Mouse (Mus musculus): ENCODE data around the gene Il31ra. TPM values are rescaled to one million over a fixed set of nuclear protein-coding genes. Genes with fewer than 3 reads are reported as not detected.

Il31ra gene
- total and polyA plus RNA-seq, 3 experiments, result 0.03 to 0.38 (median 0.32) TPM

- no peak for DNase-seq
Measured at GRCm38 (mm10) chr13:112560554-112561138, 33.5 kb downstream of the Il31ra start.

GRCm38 (mm10) chr13:112556501-112556900 is 37.7 kb downstream of the Il31ra start:
- peak; percentile 18 for DNase-seq

GRCm38 (mm10) chr13:112553304-112553703 is 40.9 kb downstream of the Il31ra start:
- no peak for DNase-seq

GRCm38 (mm10) chr13:112551641-112552548 is 42.3 kb downstream of the Il31ra start:
- DNase-seq, result no peak

GRCm38 (mm10) chr13:112541223-112541975 is 52.8 kb downstream of the Il31ra start:
- DNase-seq, result peak; percentile 31

GRCm38 (mm10) chr13:112540616-112541015 is 53.5 kb downstream of the Il31ra start:
- peak; percentile 60 for DNase-seq

- DNase-seq, result no peak
Measured at GRCm38 (mm10) chr13:112537065-112537464, 57.1 kb downstream of the Il31ra start.

GRCm38 (mm10) chr13:112536611-112537010 is 57.5 kb downstream of the Il31ra start:
- no peak for DNase-seq

GRCm38 (mm10) chr13:112533556-112533955 is 60.6 kb downstream of the Il31ra start:
- peak; percentile 75 for DNase-seq

- no peak for DNase-seq
Measured at GRCm38 (mm10) chr13:112532235-112532634, 61.9 kb downstream of the Il31ra start.

- DNase-seq, result peak; percentile 87
Measured at GRCm38 (mm10) chr13:112529893-112530292, 64.3 kb downstream of the Il31ra start.

- DNase-seq, result no peak
Measured at GRCm38 (mm10) chr13:112527186-112527585, 67.0 kb downstream of the Il31ra start.

GRCm38 (mm10) chr13:112523346-112523970 is 70.7 kb downstream of the Il31ra start:
- DNase-seq, result no peak

GRCm38 (mm10) chr13:112522896-112523295 is 71.3 kb downstream of the Il31ra start:
- DNase-seq, result no peak

GRCm38 (mm10) chr13:112522261-112522660 is 71.9 kb downstream of the Il31ra start:
- no peak for DNase-seq

GRCm38 (mm10) chr13:112514546-112514945 is 79.6 kb downstream of the Il31ra start:
- no peak for DNase-seq

- DNase-seq, result no peak
Measured at GRCm38 (mm10) chr13:112512824-112513223, 81.3 kb downstream of the Il31ra start.

GRCm38 (mm10) chr13:112511810-112512209 is 82.3 kb downstream of the Il31ra start:
- DNase-seq, result no peak

GRCm38 (mm10) chr13:112511261-112511660 is 82.9 kb downstream of the Il31ra start:
- DNase-seq, result no peak

GRCm38 (mm10) chr13:112510437-112511212 is 83.5 kb downstream of the Il31ra start:
- no peak for DNase-seq

GRCm38 (mm10) chr13:112509465-112509864 is 84.7 kb downstream of the Il31ra start:
- DNase-seq, result peak; percentile 52

All from adrenal gland, adult 2 months (tissue).